ENCODE assay signal across 10 mouse cellular contexts in genomic region chr13:49189970-49190870, GRCm38 (mm10). TPM values are rescaled to one million over a fixed set of nuclear protein-coding genes. Genes with fewer than 3 reads are reported as not detected.
DNase-seq lines count a peak whose midpoint lies in the region; ATAC-seq lines count a peak whose summit lies in the region.
"Had no signal": no experiment of that assay in that cellular context is flagged by ENCODE, and none has a peak within 500 bp of the region (broad histone marks: within the 10 kb centered on the region; RNA-seq: fewer than 3 reads in every experiment).

No protein-coding gene starts in this region.

- WGBS in heart, embryonic 10.5 days: 48% methylated on average over 12 of the region's 12 CpGs
- WGBS in kidney, embryonic 15.5 days: 53% methylated on average over 12 of the region's 12 CpGs
- WGBS in lung, embryonic 15.5 days: 53% methylated on average over 12 of the region's 12 CpGs
- 84% methylated on average over 12 of the region's 12 CpGs for WGBS in forebrain, embryonic 12.5 days

- DNase-seq in adrenal gland, postnatal 25 days: peak; percentile 43
- no peak for DNase-seq in heart, embryonic 10.5 days (ENCODE audit: low spot score)
- DNase-seq in urinary bladder, postnatal 14 days (ENCODE audit: low spot score): no peak
- DNase-seq in layer of hippocampus, adult 9-11 months: no peak

- no peaks in the 10 kb centered on the region for H3K9me3 ChIP-seq in heart, embryonic 10.5 days
- no peaks in the 10 kb centered on the region for H3K9me3 ChIP-seq in kidney, embryonic 15.5 days (replicated peaks)
- H3K9me3 ChIP-seq in lung, embryonic 15.5 days: no peaks in the 10 kb centered on the region
- H3K9me3 ChIP-seq in forebrain, embryonic 12.5 days: no peaks in the 10 kb centered on the region
- H3K9me3 ChIP-seq: hindbrain, embryonic 15.5 days; midbrain, embryonic 15.5 days had no signal

- no peaks in the 10 kb centered on the region for H3K27me3 ChIP-seq in heart, embryonic 10.5 days (ENCODE audit: insufficient read depth, poor library complexity, severe bottlenecking)
- no peaks in the 10 kb centered on the region for H3K27me3 ChIP-seq in kidney, embryonic 15.5 days
- H3K27me3 ChIP-seq in lung, embryonic 15.5 days: no peaks in the 10 kb centered on the region
- H3K27me3 ChIP-seq in forebrain, embryonic 12.5 days: peaks cover 37% of the 10 kb centered on the region
- H3K27me3 ChIP-seq: hindbrain, embryonic 15.5 days; midbrain, embryonic 15.5 days; Patski had no signal

- peak overlapping the region; percentile 69 for H3K27ac ChIP-seq in heart, embryonic 10.5 days
- peak overlapping the region; percentile 86 for H3K27ac ChIP-seq in kidney, embryonic 15.5 days
- no peak overlapping the region for H3K27ac ChIP-seq in lung, embryonic 15.5 days
- no peak overlapping the region for H3K27ac ChIP-seq in forebrain, embryonic 12.5 days
- H3K27ac ChIP-seq: hindbrain, embryonic 15.5 days; midbrain, embryonic 15.5 days had no signal

- H3K36me3 ChIP-seq in heart, embryonic 10.5 days: peaks cover 5% of the 10 kb centered on the region; the same call in 1 of the 2 replicates
- peaks cover 5% of the 10 kb centered on the region for H3K36me3 ChIP-seq in kidney, embryonic 15.5 days
- H3K36me3 ChIP-seq in lung, embryonic 15.5 days: no peaks in the 10 kb centered on the region
- H3K36me3 ChIP-seq in forebrain, embryonic 12.5 days (replicated peaks): no peaks in the 10 kb centered on the region
- H3K36me3 ChIP-seq: hindbrain, embryonic 15.5 days; midbrain, embryonic 15.5 days had no signal

- no peak for ATAC-seq in kidney, embryonic 15.5 days (replicated peaks; ENCODE audit: low FRiP score)
- no peak for ATAC-seq in lung, embryonic 15.5 days (ENCODE audit: borderline replicate concordance, extremely low read depth, low FRiP score, low TSS enrichment)
- ATAC-seq in forebrain, embryonic 12.5 days (ENCODE audit: low FRiP score): no peak
- ATAC-seq: midbrain, embryonic 15.5 days had no signal

- no peak overlapping the region for H3K4me3 ChIP-seq in heart, embryonic 10.5 days
- H3K4me3 ChIP-seq in kidney, embryonic 15.5 days (replicated peaks): no peak overlapping the region
- H3K4me3 ChIP-seq in lung, embryonic 15.5 days: no peak overlapping the region
- H3K4me3 ChIP-seq in forebrain, embryonic 12.5 days (replicated peaks): no peak overlapping the region
- H3K4me3 ChIP-seq: hindbrain, embryonic 15.5 days; midbrain, embryonic 15.5 days had no signal

- peak overlapping the region; percentile 32 for H3K4me2 ChIP-seq in kidney, embryonic 15.5 days
- H3K4me2 ChIP-seq in lung, embryonic 15.5 days: peak overlapping the region; percentile 9; the same call in 1 of the 2 replicates
- no peak overlapping the region for H3K4me2 ChIP-seq in forebrain, embryonic 12.5 days
- H3K4me2 ChIP-seq: hindbrain, embryonic 15.5 days; midbrain, embryonic 15.5 days had no signal

- 0 out of 2 replicates have a peak overlapping the region, but pooled peaks have one; percentile 12 for H3K9ac ChIP-seq in kidney, embryonic 15.5 days
- H3K9ac ChIP-seq in lung, embryonic 15.5 days: no peak overlapping the region
- no peak overlapping the region for H3K9ac ChIP-seq in forebrain, embryonic 12.5 days
- H3K9ac ChIP-seq: hindbrain, embryonic 15.5 days; midbrain, embryonic 15.5 days had no signal

- peaks cover 58% of the 10 kb centered on the region for H3K4me1 ChIP-seq in heart, embryonic 10.5 days
- H3K4me1 ChIP-seq in kidney, embryonic 15.5 days: peaks cover 63% of the 10 kb centered on the region
- peaks cover 36% of the 10 kb centered on the region for H3K4me1 ChIP-seq in lung, embryonic 15.5 days
- H3K4me1 ChIP-seq in forebrain, embryonic 12.5 days: peaks cover 39% of the 10 kb centered on the region

RNA-seq across cellular contexts. Expression of gene Ninj1, which starts 2.9 kb away (rescaled TPM):
- 47.6 and 55.2 TPM in 2 replicates for total RNA-seq in adrenal gland, postnatal 25 days (2021)
- polyA plus RNA-seq in heart, embryonic 10.5 days (2016; fragmentation: Nextera tagmentation; extraction: Ambion mirVana): 51.3 and 55.3 TPM in 2 replicates
- 57.5 and 59.8 TPM in 2 replicates for polyA plus RNA-seq in kidney, embryonic 15.5 days (2015; fragmentation: Nextera tagmentation; extraction: Ambion mirVana)
- polyA plus RNA-seq in lung, embryonic 15.5 days (2015; fragmentation: Nextera tagmentation; extraction: Ambion mirVana): 44.5 and 45.1 TPM in 2 replicates
- 14.3 and 16.9 TPM in 2 replicates for polyA plus RNA-seq in forebrain, embryonic 12.5 days (2016; fragmentation: Nextera tagmentation; extraction: Ambion mirVana)

RNA-seq across cellular contexts. Expression of gene Card19, which starts 25.6 kb away (rescaled TPM):
- 52.0 and 60.3 TPM in 2 replicates for total RNA-seq in adrenal gland, postnatal 25 days (2021)
- 52.7 and 64.6 TPM in 2 replicates for polyA plus RNA-seq in heart, embryonic 10.5 days (2016; fragmentation: Nextera tagmentation; extraction: Ambion mirVana)
- polyA plus RNA-seq in kidney, embryonic 15.5 days (2015; fragmentation: Nextera tagmentation; extraction: Ambion mirVana): 45.7 and 47.2 TPM in 2 replicates
- polyA plus RNA-seq in lung, embryonic 15.5 days (2015; fragmentation: Nextera tagmentation; extraction: Ambion mirVana): 47.4 and 52.6 TPM in 2 replicates
- 15.3 and 17.2 TPM in 2 replicates for polyA plus RNA-seq in forebrain, embryonic 12.5 days (2016; fragmentation: Nextera tagmentation; extraction: Ambion mirVana)

RNA-seq across cellular contexts. Expression of gene Wnk2, which starts 42.4 kb away (rescaled TPM):
- total RNA-seq in adrenal gland, postnatal 25 days (2021): 2.4 and 4.2 TPM in 2 replicates
- polyA plus RNA-seq in heart, embryonic 10.5 days (2016; fragmentation: Nextera tagmentation; extraction: Ambion mirVana): 0.89 TPM in 2 replicates
- 1.2 and 1.4 TPM in 2 replicates for polyA plus RNA-seq in kidney, embryonic 15.5 days (2015; fragmentation: Nextera tagmentation; extraction: Ambion mirVana)
- polyA plus RNA-seq in lung, embryonic 15.5 days (2015; fragmentation: Nextera tagmentation; extraction: Ambion mirVana): 0.81 and 1.3 TPM in 2 replicates
- polyA plus RNA-seq in forebrain, embryonic 12.5 days (2016; fragmentation: Nextera tagmentation; extraction: Ambion mirVana): 11.4 and 13.7 TPM in 2 replicates

RNA-seq across cellular contexts. Expression of gene Susd3, which starts 58.3 kb away (rescaled TPM):
- total RNA-seq in adrenal gland, postnatal 25 days (2021): 0.43 and 0.95 TPM in 2 replicates
- 0.41 and 1.1 TPM in 2 replicates for polyA plus RNA-seq in heart, embryonic 10.5 days (2016; fragmentation: Nextera tagmentation; extraction: Ambion mirVana)
- 18.5 and 22.7 TPM in 2 replicates for polyA plus RNA-seq in kidney, embryonic 15.5 days (2015; fragmentation: Nextera tagmentation; extraction: Ambion mirVana)
- 1.5 and 2.2 TPM in 2 replicates for polyA plus RNA-seq in lung, embryonic 15.5 days (2015; fragmentation: Nextera tagmentation; extraction: Ambion mirVana)
- 0.69 and 0.84 TPM in 2 replicates for polyA plus RNA-seq in forebrain, embryonic 12.5 days (2016; fragmentation: Nextera tagmentation; extraction: Ambion mirVana)
- polyA plus RNA-seq: Patski had no signal

Comparison
In these comparisons a context has a peak if more than half of its experiments do, and no peak if none do; other contexts are left out.
1. H3K27ac ChIP-seq: peak in heart, embryonic 10.5 days (single experiment) and kidney, embryonic 15.5 days (single experiment); none in lung, embryonic 15.5 days (single experiment) and forebrain, embryonic 12.5 days (single experiment).